Mouse (Mus musculus): ENCODE measurements around the gene Fam172a. TPM values are rescaled to one million over a fixed set of nuclear protein-coding genes. Genes with fewer than 3 reads are reported as not detected.

The Fam172a gene
- total and polyA plus RNA-seq, 3 experiments, result 3.0 to 9.4 (median 8.5) TPM

GRCm38 (mm10) chr13:78118715-78119114 lies 416.9 kb downstream of the Fam172a start:
- Histone ChIP-seq H3K4me3 (no peak overlapping the region), H3K27me3 (ENCODE audit: control insufficient read depth, insufficient read depth, low read length) (no peaks in the 10 kb centered on the region), H3K9ac (ENCODE audit: low read depth, low read length) (no peak overlapping the region), H3K27ac (no peak overlapping the region), H3K79me2 (replicated peaks; ENCODE audit: control insufficient read depth, insufficient read depth, low read length) (no peaks in the 10 kb centered on the region), H3K36me3 (ENCODE audit: control insufficient read depth, insufficient read depth, low read length) (no peaks in the 10 kb centered on the region), H3K4me1 (ENCODE audit: control insufficient read depth, insufficient read depth, low read length) (no peaks in the 10 kb centered on the region)
- TF ChIP-seq CTCF (IDR thresholded peaks at IDR 0.05), result no peak
- no peak for TF ChIP-seq EP300 (IDR thresholded peaks at IDR 0.05; ENCODE audit: insufficient read depth, low read depth, low read length)
- TF ChIP-seq POLR2A (IDR thresholded peaks at IDR 0.05; ENCODE audit: insufficient read depth, low read depth, low read length), result no peak
- intact Hi-C loops (cut with DNase I), result no loop called here
- 86% methylated on average over 1 of the region's 1 CpGs for WGBS
- no peak for DNase-seq

- DNase-seq, result no peak
- H3K27me3 ChIP-seq (ENCODE audit: control insufficient read depth, insufficient read depth, low read length), result no peaks in the 10 kb centered on the region
- no peak overlapping the region for H3K9ac ChIP-seq (ENCODE audit: low read depth, low read length)
- H3K79me2 ChIP-seq (replicated peaks; ENCODE audit: control insufficient read depth, insufficient read depth, low read length), result no peaks in the 10 kb centered on the region
- 92% methylated on average over 7 of the region's 7 CpGs for WGBS
- no peaks in the 10 kb centered on the region for H3K36me3 ChIP-seq (ENCODE audit: control insufficient read depth, insufficient read depth, low read length)
- TF ChIP-seq EP300 (IDR thresholded peaks at IDR 0.05; ENCODE audit: insufficient read depth, low read depth, low read length) (no peak), POLR2A (IDR thresholded peaks at IDR 0.05; ENCODE audit: insufficient read depth, low read depth, low read length) (no peak), CTCF (IDR thresholded peaks at IDR 0.05) (no peak)
- H3K4me1 ChIP-seq (ENCODE audit: control insufficient read depth, insufficient read depth, low read length), result no peaks in the 10 kb centered on the region
- H3K27ac ChIP-seq, result no peak overlapping the region
- H3K4me3 ChIP-seq, result no peak overlapping the region
- intact Hi-C loops (cut with DNase I), result no loop called here
These were observed 420.2 kb downstream of the Fam172a start for GRCm38 (mm10) chr13:78121991-78122390.

DNA sequence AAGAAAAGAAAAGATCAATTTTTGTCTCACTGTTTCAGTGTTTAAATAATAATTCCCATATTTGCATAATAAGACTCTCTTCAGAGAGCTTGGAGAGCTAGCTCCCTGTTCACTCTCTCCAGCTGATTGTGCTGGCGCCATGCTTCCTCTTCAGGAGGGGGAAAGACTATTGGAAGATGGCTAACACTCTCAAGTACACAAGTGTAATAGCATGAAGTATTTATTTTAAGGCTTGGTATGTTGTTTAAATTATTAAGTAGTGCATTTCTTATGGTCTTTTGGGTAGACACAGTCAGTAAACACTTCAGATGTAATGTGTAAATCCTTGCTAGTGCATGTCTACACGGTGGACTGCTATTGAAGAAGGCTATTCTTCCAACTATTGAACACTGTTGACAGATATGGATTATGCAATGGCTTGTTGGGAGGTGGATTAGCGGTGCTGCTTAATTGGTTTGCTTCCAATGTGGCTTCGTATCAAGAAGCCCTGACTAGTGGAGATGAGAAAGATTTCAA lies 422.1 kb downstream of the Fam172a start:
- H3K27ac ChIP-seq, result no peak overlapping the region
- no peaks in the 10 kb centered on the region for H3K36me3 ChIP-seq (ENCODE audit: control insufficient read depth, insufficient read depth, low read length)
- TF ChIP-seq POLR2A (IDR thresholded peaks at IDR 0.05; ENCODE audit: insufficient read depth, low read depth, low read length), result no peak
- TF ChIP-seq CTCF (IDR thresholded peaks at IDR 0.05), result no peak
- 95% methylated on average over 4 of the region's 4 CpGs for WGBS
- DNase-seq, result no peak
- intact Hi-C loops (cut with DNase I), result no loop called here
- no peaks in the 10 kb centered on the region for H3K4me1 ChIP-seq (ENCODE audit: control insufficient read depth, insufficient read depth, low read length)
- no peaks in the 10 kb centered on the region for H3K27me3 ChIP-seq (ENCODE audit: control insufficient read depth, insufficient read depth, low read length)
- no peak overlapping the region for H3K9ac ChIP-seq (ENCODE audit: low read depth, low read length)
- no peaks in the 10 kb centered on the region for H3K79me2 ChIP-seq (replicated peaks; ENCODE audit: control insufficient read depth, insufficient read depth, low read length)
- H3K4me3 ChIP-seq, result no peak overlapping the region

DNA sequence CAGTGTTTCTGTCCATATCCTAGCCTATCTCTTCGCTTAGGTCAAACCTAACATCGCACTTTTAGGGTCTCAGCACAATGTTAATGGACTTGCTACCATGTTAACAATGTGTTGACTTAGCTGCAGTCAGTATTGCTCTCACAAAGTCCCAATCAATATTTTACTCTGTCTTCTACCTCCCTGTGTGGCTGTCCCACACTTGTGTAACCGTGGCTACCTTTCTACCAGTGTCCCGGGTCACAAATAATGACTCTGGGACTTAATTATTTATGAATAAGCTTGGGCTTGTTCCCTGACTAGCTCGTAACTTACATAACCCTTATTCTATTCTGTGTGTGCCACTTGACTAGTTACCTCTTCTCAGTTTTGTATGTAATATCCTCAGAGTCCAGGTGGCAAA lies 455.6 kb downstream of the Fam172a start:
- no peaks in the 10 kb centered on the region for H3K4me1 ChIP-seq (ENCODE audit: control insufficient read depth, insufficient read depth, low read length)
- H3K36me3 ChIP-seq (ENCODE audit: control insufficient read depth, insufficient read depth, low read length), result no peaks in the 10 kb centered on the region
- no peak overlapping the region for H3K27ac ChIP-seq
- no peaks in the 10 kb centered on the region for H3K27me3 ChIP-seq (ENCODE audit: control insufficient read depth, insufficient read depth, low read length)
- intact Hi-C loops (cut with DNase I), result no loop called here
- WGBS, result 95% methylated on average over 5 of the region's 5 CpGs
- TF ChIP-seq POLR2A (IDR thresholded peaks at IDR 0.05; ENCODE audit: insufficient read depth, low read depth, low read length) (no peak), EP300 (IDR thresholded peaks at IDR 0.05; ENCODE audit: insufficient read depth, low read depth, low read length) (no peak), CTCF (IDR thresholded peaks at IDR 0.05) (no peak)
- H3K4me3 ChIP-seq, result no peak overlapping the region
- no peak overlapping the region for H3K9ac ChIP-seq (ENCODE audit: low read depth, low read length)
- no peak for DNase-seq
- no peaks in the 10 kb centered on the region for H3K79me2 ChIP-seq (replicated peaks; ENCODE audit: control insufficient read depth, insufficient read depth, low read length)

- Histone ChIP-seq H3K27ac (no peak overlapping the region), H3K36me3 (ENCODE audit: control insufficient read depth, insufficient read depth, low read length) (no peaks in the 10 kb centered on the region), H3K27me3 (ENCODE audit: control insufficient read depth, insufficient read depth, low read length) (no peaks in the 10 kb centered on the region), H3K4me1 (ENCODE audit: control insufficient read depth, insufficient read depth, low read length) (no peaks in the 10 kb centered on the region), H3K4me3 (no peak overlapping the region), H3K9ac (ENCODE audit: low read depth, low read length) (no peak overlapping the region), H3K79me2 (replicated peaks; ENCODE audit: control insufficient read depth, insufficient read depth, low read length) (no peaks in the 10 kb centered on the region)
- DNase-seq, result no peak
- intact Hi-C loops (cut with DNase I), result loop anchor here (5.0 kb wide), 1 partner anchor 35 kb away; the partner anchor contains the start of gene Nr2f1
- 66% methylated on average over 2 of the region's 2 CpGs for WGBS
- no peak for TF ChIP-seq POLR2A (IDR thresholded peaks at IDR 0.05; ENCODE audit: insufficient read depth, low read depth, low read length)
- TF ChIP-seq EP300 (IDR thresholded peaks at IDR 0.05; ENCODE audit: insufficient read depth, low read depth, low read length), result no peak
- no peak for TF ChIP-seq CTCF (IDR thresholded peaks at IDR 0.05)
These were observed 460.3 kb downstream of the Fam172a start for GRCm38 (mm10) chr13:78162149-78162548.

DNA sequence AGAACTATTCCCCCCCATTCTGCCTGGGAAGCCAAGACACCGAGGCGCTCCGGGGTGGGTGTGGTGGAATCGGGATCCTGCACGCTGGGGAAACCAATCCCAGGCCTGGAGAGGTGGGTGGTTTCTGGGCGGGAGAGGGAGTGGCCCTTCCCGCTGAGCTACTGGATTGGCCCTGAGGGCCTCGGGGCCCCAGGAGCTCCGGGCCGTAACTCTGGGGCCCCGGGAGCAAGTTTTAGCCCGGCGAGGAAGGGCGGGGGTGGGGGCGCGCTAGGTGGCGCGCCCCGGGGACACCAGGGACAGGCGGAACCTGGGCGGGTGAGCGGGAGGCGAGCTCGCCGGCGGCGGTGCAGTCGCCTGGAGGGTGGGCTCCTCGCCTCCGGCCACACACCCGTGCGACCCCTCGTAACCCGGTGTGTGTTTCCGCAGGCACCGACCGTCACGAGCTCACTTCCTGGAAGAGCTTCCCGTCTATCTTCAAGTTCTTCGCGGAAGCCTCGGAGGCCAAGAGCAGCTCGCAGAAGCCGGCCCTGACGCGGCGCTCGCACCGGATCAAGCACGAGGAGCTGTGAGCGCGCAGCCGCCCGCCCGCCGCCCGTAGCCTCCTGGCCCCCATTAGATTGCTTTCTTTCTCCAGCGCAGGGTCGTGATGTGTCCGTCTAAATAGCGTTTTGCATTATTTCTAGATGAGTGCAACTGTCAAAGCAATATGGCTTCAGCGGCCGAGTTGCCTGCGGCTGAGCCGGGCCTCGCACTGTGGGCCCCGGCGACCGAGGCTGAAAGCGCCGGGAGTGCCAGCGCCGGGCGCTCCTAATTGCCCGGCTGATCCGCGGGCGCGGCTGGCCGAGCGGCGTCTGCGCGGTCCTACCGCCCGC lies 461.5 kb downstream of the Fam172a start:
- TF ChIP-seq CTCF (IDR thresholded peaks at IDR 0.05) (peak; percentile 60), EP300 (IDR thresholded peaks at IDR 0.05; ENCODE audit: insufficient read depth, low read depth, low read length) (no peak), POLR2A (IDR thresholded peaks at IDR 0.05; ENCODE audit: insufficient read depth, low read depth, low read length) (no peak)
- DNase-seq, result peak; percentile 71 to 77
- under 1% methylated on average over 86 of the region's 86 CpGs for WGBS
- Histone ChIP-seq H3K36me3 (ENCODE audit: control insufficient read depth, insufficient read depth, low read length) (no peaks in the 10 kb centered on the region), H3K79me2 (replicated peaks; ENCODE audit: control insufficient read depth, insufficient read depth, low read length) (no peaks in the 10 kb centered on the region), H3K27ac (peak overlapping the region; percentile 8; the same call in 1 of the 2 replicates), H3K4me3 (peak overlapping the region; percentile 59), H3K4me1 (ENCODE audit: control insufficient read depth, insufficient read depth, low read length) (no peaks in the 10 kb centered on the region), H3K9ac (ENCODE audit: low read depth, low read length) (peak overlapping the region; percentile 61), H3K27me3 (ENCODE audit: control insufficient read depth, insufficient read depth, low read length) (no peaks in the 10 kb centered on the region)
- intact Hi-C loops (cut with DNase I), result loop anchor here (5.0 kb wide), 1 partner anchor 34 kb away; the partner anchor contains the start of gene Nr2f1

Measured in heart, adult 2 months (tissue).